Mouse (Mus musculus): ENCODE data around the gene Iqschfp. TPM values are rescaled to one million over a fixed set of nuclear protein-coding genes. Genes with fewer than 3 reads are reported as not detected.

Iqschfp gene
- polyA plus RNA-seq, 1 experiment from 2014 or later: not detected

- H3K4me3 ChIP-seq (ENCODE audit: low read depth, low read length): no peak overlapping the region
- WGBS (ENCODE audit: insufficient replicate concordance): 69% methylated on average over 7 of the region's 7 CpGs
- no peak overlapping the region for H3K9ac ChIP-seq (ENCODE audit: low read depth, low read length)
- H3K27ac ChIP-seq (ENCODE audit: low read length): no peak overlapping the region
- no peak overlapping the region for H3K4me2 ChIP-seq (ENCODE audit: low read depth, low read length)
- ATAC-seq (ENCODE audit: low read depth): no peak
- H3K9me3 ChIP-seq (replicated peaks; ENCODE audit: control insufficient read depth, low read length): no peaks in the 10 kb centered on the region
- no peaks in the 10 kb centered on the region for H3K27me3 ChIP-seq (ENCODE audit: control insufficient read depth, insufficient read depth, low read depth, low read length)
- no peaks in the 10 kb centered on the region for H3K4me1 ChIP-seq (ENCODE audit: control insufficient read depth, low read depth, low read length)
- no peaks in the 10 kb centered on the region for H3K36me3 ChIP-seq (ENCODE audit: control insufficient read depth, insufficient read depth)
Observed at GRCm38 (mm10) chr3:68296752-68297151, 404.7 kb downstream of the Iqschfp start.

- no peaks in the 10 kb centered on the region for H3K27me3 ChIP-seq (ENCODE audit: control insufficient read depth, insufficient read depth, low read depth, low read length)
- 4% methylated on average over 1 of the region's 1 CpGs for WGBS (ENCODE audit: insufficient replicate concordance)
- H3K9ac ChIP-seq (ENCODE audit: low read depth, low read length): no peak overlapping the region
- no peak overlapping the region for H3K27ac ChIP-seq (ENCODE audit: low read length)
- H3K9me3 ChIP-seq (replicated peaks; ENCODE audit: control insufficient read depth, low read length): no peaks in the 10 kb centered on the region
- no peak overlapping the region for H3K4me2 ChIP-seq (ENCODE audit: low read depth, low read length)
- no peaks in the 10 kb centered on the region for H3K4me1 ChIP-seq (ENCODE audit: control insufficient read depth, low read depth, low read length)
- no peak for ATAC-seq (ENCODE audit: low read depth)
- H3K4me3 ChIP-seq (ENCODE audit: low read depth, low read length): no peak overlapping the region
- no peaks in the 10 kb centered on the region for H3K36me3 ChIP-seq (ENCODE audit: control insufficient read depth, insufficient read depth)
Observed at GRCm38 (mm10) chr3:68305647-68306046, 413.6 kb downstream of the Iqschfp start.

GRCm38 (mm10) chr3:68306726-68307125, 414.7 kb downstream of the Iqschfp start:
- WGBS (ENCODE audit: insufficient replicate concordance): 42% methylated on average over 4 of the region's 4 CpGs

GRCm38 (mm10) chr3:68325575-68325974, 433.5 kb downstream of the Iqschfp start:
- Histone ChIP-seq H3K27me3 (ENCODE audit: control insufficient read depth, insufficient read depth, low read depth, low read length) (no peaks in the 10 kb centered on the region), H3K36me3 (ENCODE audit: control insufficient read depth, insufficient read depth) (no peaks in the 10 kb centered on the region), H3K4me3 (ENCODE audit: low read depth, low read length) (no peak overlapping the region), H3K27ac (ENCODE audit: low read length) (no peak overlapping the region), H3K9ac (ENCODE audit: low read depth, low read length) (no peak overlapping the region), H3K4me2 (ENCODE audit: low read depth, low read length) (no peak overlapping the region), H3K9me3 (replicated peaks; ENCODE audit: control insufficient read depth, low read length) (no peaks in the 10 kb centered on the region), H3K4me1 (ENCODE audit: control insufficient read depth, low read depth, low read length) (no peaks in the 10 kb centered on the region)
- no peak for ATAC-seq (ENCODE audit: low read depth)
- 64% methylated on average over 6 of the region's 6 CpGs for WGBS (ENCODE audit: insufficient replicate concordance)

More at GRCm38 (mm10) chr3:68306726-68307125, 414.7 kb downstream of the Iqschfp start:
- no peaks in the 10 kb centered on the region for H3K36me3 ChIP-seq (ENCODE audit: control insufficient read depth, insufficient read depth)
- H3K9me3 ChIP-seq (replicated peaks; ENCODE audit: control insufficient read depth, low read length): no peaks in the 10 kb centered on the region
- ATAC-seq (ENCODE audit: low read depth): no peak
- no peaks in the 10 kb centered on the region for H3K4me1 ChIP-seq (ENCODE audit: control insufficient read depth, low read depth, low read length)
- no peaks in the 10 kb centered on the region for H3K27me3 ChIP-seq (ENCODE audit: control insufficient read depth, insufficient read depth, low read depth, low read length)
- no peak overlapping the region for H3K27ac ChIP-seq (ENCODE audit: low read length)
- no peak overlapping the region for H3K4me3 ChIP-seq (ENCODE audit: low read depth, low read length)
- H3K4me2 ChIP-seq (ENCODE audit: low read depth, low read length): no peak overlapping the region
- H3K9ac ChIP-seq (ENCODE audit: low read depth, low read length): no peak overlapping the region

- no peak for ATAC-seq (ENCODE audit: low read depth)
- Histone ChIP-seq H3K9ac (ENCODE audit: low read depth, low read length) (no peak overlapping the region), H3K9me3 (replicated peaks; ENCODE audit: control insufficient read depth, low read length) (no peaks in the 10 kb centered on the region), H3K27ac (ENCODE audit: low read length) (no peak overlapping the region), H3K4me2 (ENCODE audit: low read depth, low read length) (no peak overlapping the region), H3K27me3 (ENCODE audit: control insufficient read depth, insufficient read depth, low read depth, low read length) (no peaks in the 10 kb centered on the region), H3K4me3 (ENCODE audit: low read depth, low read length) (no peak overlapping the region), H3K36me3 (ENCODE audit: control insufficient read depth, insufficient read depth) (no peaks in the 10 kb centered on the region), H3K4me1 (ENCODE audit: control insufficient read depth, low read depth, low read length) (no peaks in the 10 kb centered on the region)
- 38% methylated on average over 2 of the region's 2 CpGs for WGBS (ENCODE audit: insufficient replicate concordance)
Observed at GRCm38 (mm10) chr3:68332515-68332914, 440.5 kb downstream of the Iqschfp start.

GRCm38 (mm10) chr3:68335501-68335900, 443.5 kb downstream of the Iqschfp start:
- Histone ChIP-seq H3K27me3 (ENCODE audit: control insufficient read depth, insufficient read depth, low read depth, low read length) (no peaks in the 10 kb centered on the region), H3K4me3 (ENCODE audit: low read depth, low read length) (no peak overlapping the region), H3K27ac (ENCODE audit: low read length) (no peak overlapping the region), H3K9me3 (replicated peaks; ENCODE audit: control insufficient read depth, low read length) (no peaks in the 10 kb centered on the region), H3K36me3 (ENCODE audit: control insufficient read depth, insufficient read depth) (no peaks in the 10 kb centered on the region), H3K4me1 (ENCODE audit: control insufficient read depth, low read depth, low read length) (no peaks in the 10 kb centered on the region), H3K9ac (ENCODE audit: low read depth, low read length) (no peak overlapping the region), H3K4me2 (ENCODE audit: low read depth, low read length) (no peak overlapping the region)
- no peak for ATAC-seq (ENCODE audit: low read depth)
- 67% methylated on average over 4 of the region's 4 CpGs for WGBS (ENCODE audit: insufficient replicate concordance)

GRCm38 (mm10) chr3:68350624-68351023, 458.6 kb downstream of the Iqschfp start:
- H3K4me2 ChIP-seq (ENCODE audit: low read depth, low read length): no peak overlapping the region
- no peaks in the 10 kb centered on the region for H3K27me3 ChIP-seq (ENCODE audit: control insufficient read depth, insufficient read depth, low read depth, low read length)
- H3K4me1 ChIP-seq (ENCODE audit: control insufficient read depth, low read depth, low read length): no peaks in the 10 kb centered on the region
- no peak for ATAC-seq (ENCODE audit: low read depth)
- H3K27ac ChIP-seq (ENCODE audit: low read length): no peak overlapping the region
- H3K9me3 ChIP-seq (replicated peaks; ENCODE audit: control insufficient read depth, low read length): no peaks in the 10 kb centered on the region
- WGBS (ENCODE audit: insufficient replicate concordance): 67% methylated on average over 6 of the region's 6 CpGs
- H3K9ac ChIP-seq (ENCODE audit: low read depth, low read length): no peak overlapping the region
- no peak overlapping the region for H3K4me3 ChIP-seq (ENCODE audit: low read depth, low read length)
- no peaks in the 10 kb centered on the region for H3K36me3 ChIP-seq (ENCODE audit: control insufficient read depth, insufficient read depth)

- Histone ChIP-seq H3K36me3 (ENCODE audit: control insufficient read depth, insufficient read depth) (no peaks in the 10 kb centered on the region), H3K9me3 (replicated peaks; ENCODE audit: control insufficient read depth, low read length) (no peaks in the 10 kb centered on the region), H3K4me1 (ENCODE audit: control insufficient read depth, low read depth, low read length) (no peaks in the 10 kb centered on the region), H3K9ac (ENCODE audit: low read depth, low read length) (no peak overlapping the region), H3K4me2 (ENCODE audit: low read depth, low read length) (no peak overlapping the region), H3K27me3 (ENCODE audit: control insufficient read depth, insufficient read depth, low read depth, low read length) (no peaks in the 10 kb centered on the region), H3K27ac (ENCODE audit: low read length) (no peak overlapping the region), H3K4me3 (ENCODE audit: low read depth, low read length) (no peak overlapping the region)
- no peak for ATAC-seq (ENCODE audit: low read depth)
- WGBS (ENCODE audit: insufficient replicate concordance): 40% methylated on average over 3 of the region's 3 CpGs
Observed at GRCm38 (mm10) chr3:68351461-68351860, 459.4 kb downstream of the Iqschfp start.

- 65% methylated on average over 7 of the region's 7 CpGs for WGBS (ENCODE audit: insufficient replicate concordance)
- ATAC-seq (ENCODE audit: low read depth): no peak
- Histone ChIP-seq H3K4me2 (ENCODE audit: low read depth, low read length) (no peak overlapping the region), H3K27me3 (ENCODE audit: control insufficient read depth, insufficient read depth, low read depth, low read length) (no peaks in the 10 kb centered on the region), H3K9ac (ENCODE audit: low read depth, low read length) (no peak overlapping the region), H3K36me3 (ENCODE audit: control insufficient read depth, insufficient read depth) (no peaks in the 10 kb centered on the region), H3K4me1 (ENCODE audit: control insufficient read depth, low read depth, low read length) (no peaks in the 10 kb centered on the region), H3K9me3 (replicated peaks; ENCODE audit: control insufficient read depth, low read length) (no peaks in the 10 kb centered on the region), H3K4me3 (ENCODE audit: low read depth, low read length) (no peak overlapping the region), H3K27ac (ENCODE audit: low read length) (no peak overlapping the region)
Observed at GRCm38 (mm10) chr3:68352961-68353360, 460.9 kb downstream of the Iqschfp start.
